Mouse (Mus musculus) heart, adult 18-20 months (tissue): ENCODE measurements at regions not wholly inside any gene's neighbourhood (a gene's known extent, or its start where the extent isn't known, plus 50 kb on each side); places are given as distances from the start of the nearest gene placed in this dataset.
A peak's percentile ranks its signal among the peaks of the same experiment; 100 is the strongest.

Source experiments
- DNase-seq, 2 experiments: peaks; one replicate each; pipeline ENCODE4 v3.0.0; 2021 to 2022; ENCODE audit warnings: mixed read lengths in 1 of 2

DNA sequence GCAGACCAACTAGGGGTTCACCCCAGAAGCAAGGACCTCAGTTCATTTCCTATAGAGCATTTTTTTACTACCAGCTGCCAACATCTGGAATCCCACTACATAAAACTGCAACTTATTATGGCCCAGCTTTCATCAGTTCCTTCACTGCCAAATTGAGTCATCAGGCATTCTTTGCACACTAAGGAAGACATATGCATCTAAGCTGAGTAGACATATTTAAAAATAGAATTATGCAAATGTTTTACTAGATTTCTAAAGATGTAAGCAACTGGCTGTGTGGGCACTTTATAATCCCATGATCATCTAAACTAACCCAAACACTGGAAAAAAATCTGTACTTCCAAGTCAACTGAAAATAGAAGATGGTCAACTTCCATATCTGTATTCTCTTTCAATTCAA lies 415.9 kb upstream of the Rarb start:
- DNase-seq: no peak

DNA sequence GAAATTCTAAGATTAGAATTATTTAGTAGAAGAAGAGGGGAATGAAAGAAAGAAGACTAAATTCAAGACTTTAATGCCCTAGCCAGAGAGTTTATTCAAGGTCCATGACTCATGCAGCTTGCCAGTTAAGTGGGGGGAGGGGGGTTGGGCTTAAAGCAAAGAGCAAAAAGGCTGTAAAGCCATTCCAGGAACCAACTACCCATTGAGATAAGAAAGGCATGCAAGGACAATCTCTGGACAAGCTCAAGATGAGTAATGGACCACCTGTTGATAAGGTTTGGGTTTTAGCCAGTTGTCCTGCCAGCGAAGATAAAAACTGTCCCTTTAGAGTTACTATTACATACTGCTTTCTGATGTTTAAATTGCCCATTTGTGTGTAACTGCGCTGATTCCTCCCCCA lies 392.5 kb upstream of the Rarb start:
- DNase-seq: no peak

DNA sequence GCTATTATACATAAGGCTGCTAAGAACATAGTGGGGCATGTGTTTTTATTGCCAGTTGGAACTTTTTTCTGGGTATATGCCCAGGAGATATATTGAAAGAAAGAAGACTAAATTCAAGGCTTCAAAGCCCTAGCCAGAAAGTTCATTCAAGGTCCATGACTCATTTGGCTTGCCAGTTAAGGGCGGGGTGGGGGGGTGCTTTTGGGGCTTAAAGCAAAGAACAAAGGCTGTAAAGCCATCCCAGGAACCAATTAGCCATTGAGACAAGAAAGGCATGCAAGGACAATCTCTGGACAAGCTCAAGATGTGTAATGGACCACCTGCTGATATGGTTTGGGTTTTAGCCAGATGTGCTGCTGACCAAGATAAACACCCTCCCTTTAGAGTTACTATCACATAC lies 386.7 kb upstream of the Rarb start:
- no peak for DNase-seq

DNA sequence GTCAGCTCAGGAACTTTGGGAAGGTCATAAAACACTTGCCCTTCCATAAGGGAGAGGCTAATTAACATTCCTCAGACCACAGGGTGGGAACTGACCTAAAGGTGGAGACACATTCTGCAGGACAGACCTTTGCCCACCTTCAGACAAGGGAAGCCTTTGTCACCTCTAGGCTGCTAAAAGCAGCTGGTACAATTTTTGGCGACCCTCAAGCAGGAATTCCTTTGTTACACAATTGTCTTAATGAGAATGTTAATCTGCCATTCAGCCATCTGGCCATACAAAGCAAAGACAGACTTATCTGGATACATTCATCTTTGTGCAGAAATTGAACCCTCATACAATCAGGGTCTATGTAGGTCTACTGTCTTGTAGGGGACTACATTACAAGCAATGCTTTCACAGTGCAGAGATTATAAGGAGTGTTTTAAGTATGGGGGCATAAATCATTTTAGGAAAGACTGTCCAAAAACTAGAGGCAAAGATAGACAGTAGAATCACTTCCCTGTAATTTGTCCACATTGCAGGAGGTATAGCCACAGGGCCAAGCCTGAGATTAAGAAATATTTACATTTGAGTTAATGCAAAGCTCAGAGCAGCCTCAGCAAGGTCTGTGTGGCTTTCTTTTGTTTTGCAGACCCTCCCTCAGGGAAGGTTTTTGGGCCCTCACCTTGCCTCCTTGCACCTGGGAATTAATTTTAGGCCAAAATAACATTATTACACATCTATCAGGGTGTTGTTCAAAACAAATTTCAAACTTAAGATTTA lies 384.5 kb upstream of the Rarb start:
- no peak for DNase-seq

DNA sequence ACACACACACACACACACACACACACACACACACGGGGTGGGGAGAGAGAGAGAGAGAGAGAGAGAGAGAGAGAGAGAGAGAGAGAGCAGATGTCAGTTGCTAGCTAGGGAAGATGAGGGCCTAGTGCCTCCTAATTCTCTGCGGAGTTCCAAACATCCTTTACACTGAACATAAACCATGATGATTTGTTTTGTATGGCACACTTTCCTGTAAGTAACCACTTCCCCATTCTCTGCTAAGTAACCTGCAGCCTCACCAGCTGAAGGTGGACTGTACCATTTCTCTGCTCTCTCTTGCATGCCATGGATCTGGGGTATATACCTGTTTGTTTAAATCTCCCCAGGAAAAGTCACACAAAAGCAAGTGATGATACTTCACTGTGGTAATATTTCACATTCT lies 374.0 kb upstream of the Rarb start:
- DNase-seq: no peak

DNA sequence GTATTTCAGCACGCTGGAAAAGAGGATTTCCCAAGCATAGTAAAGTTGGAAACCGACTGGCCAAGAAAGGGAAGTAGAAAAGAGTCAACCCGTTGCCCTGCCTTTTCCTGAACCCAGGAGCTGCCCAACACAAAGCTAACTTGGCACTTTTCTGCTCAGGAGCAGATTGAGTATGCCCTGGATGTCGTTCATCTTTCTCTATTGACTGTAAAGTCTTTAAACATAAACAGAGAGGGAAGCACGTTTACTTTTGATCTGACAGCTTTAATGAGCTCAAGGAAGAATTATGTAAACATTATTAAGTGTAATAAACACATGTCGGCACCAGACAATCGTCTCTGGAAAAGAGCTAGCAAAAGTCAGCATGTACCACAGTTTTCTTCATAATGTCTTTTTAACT lies 354.3 kb upstream of the Rarb start:
- DNase-seq: no peak

DNA sequence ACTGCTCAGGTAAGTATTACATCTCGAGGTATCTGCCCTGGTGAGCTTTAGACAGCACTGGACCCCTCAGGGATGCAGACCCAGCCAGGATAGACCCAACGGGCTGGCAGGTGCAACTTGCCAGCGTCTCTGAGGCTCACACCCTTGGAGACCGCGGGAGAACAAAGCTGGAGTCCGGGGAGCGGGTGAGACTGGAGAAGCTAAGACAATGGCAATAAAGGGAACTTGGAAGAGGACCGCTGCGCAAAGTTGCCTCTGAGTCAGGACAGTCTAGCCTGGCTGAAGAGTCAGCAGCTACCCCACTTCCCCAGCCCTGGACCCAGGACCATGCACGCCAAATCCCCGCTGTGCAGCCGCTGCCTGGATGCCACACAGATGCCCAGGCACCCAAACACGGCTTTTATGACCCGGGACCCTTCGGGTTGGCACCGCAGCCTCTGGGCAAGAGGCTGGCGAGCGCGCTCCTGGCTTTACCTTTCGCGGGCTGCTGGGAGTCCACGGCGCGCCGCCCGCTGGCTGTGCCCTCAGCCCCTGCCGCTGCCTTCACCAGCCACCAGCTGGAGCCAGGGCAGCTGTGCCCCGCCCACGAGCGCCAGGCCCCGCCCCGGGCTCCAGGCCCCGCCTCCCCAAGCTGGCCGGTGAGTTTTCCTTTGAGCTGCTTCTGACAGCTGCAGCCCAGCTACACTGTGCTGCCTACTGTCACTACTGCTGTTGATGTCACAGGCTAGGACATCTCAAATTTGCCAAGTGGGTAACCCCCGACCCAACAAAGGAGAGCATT lies 353.6 kb upstream of the Rarb start:
- DNase-seq: peak; percentile 31 to 38

DNA sequence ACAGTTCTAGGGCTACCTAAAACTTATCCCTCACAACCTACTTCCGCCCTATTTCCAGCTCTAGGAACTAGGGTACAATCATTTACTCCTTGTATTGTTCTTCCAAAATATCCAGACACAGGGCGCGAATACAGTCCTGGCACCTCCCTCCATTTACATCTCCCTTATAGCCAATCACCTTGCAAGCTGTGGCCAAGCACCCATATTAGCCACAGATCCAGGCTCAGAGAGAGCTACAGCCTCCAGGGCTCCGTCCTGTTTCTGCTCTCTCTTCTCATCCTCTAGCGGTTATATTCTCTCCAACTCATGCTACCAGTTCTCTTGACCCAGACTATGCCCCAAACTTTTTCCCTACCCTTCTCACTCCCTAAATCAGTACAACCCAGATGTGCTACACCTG lies 352.9 kb upstream of the Rarb start:
- no peak for DNase-seq

DNA sequence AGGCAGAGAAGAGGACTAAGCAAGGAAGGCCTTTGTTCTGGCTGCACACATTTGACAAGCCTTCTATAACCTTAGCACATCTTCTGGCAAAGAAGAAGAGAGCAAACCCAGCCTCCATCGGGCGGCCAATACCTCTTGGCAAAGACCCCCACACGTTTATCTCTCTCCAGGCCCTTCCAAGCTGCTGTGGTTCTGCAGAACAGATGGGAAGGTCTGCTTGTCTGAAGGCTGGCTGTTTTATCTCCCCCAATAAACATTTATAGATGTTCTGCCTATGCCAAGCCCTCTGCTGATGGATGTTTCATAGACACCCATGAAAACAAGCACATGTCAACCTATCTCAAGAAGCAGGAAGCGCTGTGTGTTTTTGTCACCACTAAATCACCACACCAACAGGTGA lies 339.4 kb upstream of the Rarb start:
- DNase-seq: no peak

DNA sequence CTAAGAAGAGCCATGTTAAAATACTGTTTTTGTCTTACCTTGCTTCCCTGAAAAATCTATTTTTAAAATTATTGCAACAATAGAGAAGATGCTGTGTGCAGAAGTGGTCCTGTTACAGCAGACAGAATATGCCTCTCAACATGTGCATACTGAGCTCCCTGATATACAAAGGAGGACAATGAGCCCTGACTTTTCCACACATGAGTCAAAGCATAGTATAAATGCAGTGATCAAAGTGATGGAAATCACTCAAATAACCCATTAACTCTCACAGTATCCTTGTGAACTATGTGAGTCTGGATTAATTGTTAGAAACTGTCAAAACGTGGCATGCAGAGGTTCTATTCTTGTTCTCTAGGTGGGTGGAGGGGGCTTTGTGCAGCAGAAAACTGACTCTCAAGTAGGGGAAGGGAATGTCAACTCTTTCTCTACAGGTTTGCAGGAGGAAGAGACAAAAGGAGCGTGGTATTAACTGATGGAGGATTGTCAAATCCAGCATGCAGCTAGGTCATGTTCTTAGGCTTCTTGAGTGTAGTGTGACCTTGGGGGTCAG lies 337.5 kb upstream of the Rarb start:
- no peak for DNase-seq

DNA sequence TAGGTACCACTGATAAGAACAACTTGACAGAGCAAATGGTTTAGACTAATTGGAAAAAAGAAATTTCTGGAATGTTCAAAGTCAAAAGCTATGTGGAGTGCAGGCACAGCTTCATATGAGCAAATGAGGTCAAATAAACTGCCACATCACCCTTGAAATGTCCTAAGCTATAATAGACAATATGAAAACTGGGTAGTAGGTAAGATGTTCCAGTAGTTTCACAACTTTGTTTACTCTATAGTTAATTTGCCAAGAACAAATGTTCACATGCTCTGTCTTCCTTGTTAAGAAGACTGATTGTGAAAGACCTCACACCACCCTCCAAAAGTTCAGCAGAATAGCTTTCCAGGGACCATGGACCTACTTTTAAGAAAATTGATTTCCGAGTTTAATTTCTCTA lies 301.7 kb upstream of the Rarb start:
- no peak for DNase-seq

DNA sequence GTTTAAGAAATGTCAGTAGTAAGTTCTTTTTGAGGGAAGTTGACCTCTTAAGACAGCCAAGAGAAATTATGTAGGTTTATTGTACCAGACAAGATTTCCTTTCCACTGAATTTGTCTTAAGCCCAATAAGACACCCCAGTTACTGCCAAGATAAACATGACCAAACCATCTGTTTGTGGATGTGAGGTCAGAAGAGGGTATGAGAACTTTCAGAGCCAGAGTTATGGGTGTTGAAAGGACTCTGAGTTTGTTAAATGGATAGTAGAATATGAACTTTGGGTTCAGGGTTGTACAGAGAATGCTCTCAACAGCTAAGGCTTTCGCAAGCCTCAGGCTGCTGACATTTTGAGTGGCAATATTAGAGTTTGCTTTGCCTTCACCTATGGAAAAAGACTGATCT lies 287.7 kb upstream of the Rarb start:
- DNase-seq: peak in 1 of 2 experiments; percentile 0

DNA sequence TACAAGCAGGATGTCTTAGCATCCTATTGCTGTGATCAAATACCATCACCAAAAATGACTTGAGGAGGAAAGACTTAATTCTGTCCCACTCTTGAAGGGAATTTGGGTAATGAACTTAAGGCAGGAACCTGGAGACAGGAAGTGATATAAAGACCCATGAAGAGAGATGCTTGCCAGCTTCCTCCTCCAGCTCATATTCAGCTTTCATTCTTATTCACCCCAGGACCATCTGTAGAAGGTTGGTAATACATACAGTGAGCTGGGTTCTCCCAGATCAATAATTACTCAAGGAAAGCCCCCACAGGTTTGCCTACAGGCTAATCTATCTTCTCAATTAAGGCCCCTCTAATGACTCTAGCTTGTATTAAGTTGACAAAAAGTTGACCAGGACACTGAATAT lies 283.5 kb upstream of the Rarb start:
- no peak for DNase-seq

DNA sequence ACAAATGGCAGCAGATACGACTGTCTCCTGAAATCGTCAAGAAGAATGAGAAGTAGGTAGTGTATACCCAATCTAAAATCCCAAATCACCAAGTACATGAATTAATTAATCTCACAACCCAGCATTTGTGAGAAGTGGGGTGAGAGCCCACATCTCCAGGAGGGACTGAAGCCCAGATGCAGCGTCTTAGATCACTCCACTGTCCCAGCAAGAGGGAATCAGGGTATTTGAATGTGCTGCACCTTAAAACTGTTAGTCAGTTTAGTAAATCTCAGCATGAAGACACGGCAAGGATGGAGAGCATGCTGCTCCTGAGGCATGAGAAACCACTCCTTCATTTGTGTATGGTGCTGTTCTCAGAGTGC lies 271.6 kb upstream of the Rarb start:
- DNase-seq: no peak

DNA sequence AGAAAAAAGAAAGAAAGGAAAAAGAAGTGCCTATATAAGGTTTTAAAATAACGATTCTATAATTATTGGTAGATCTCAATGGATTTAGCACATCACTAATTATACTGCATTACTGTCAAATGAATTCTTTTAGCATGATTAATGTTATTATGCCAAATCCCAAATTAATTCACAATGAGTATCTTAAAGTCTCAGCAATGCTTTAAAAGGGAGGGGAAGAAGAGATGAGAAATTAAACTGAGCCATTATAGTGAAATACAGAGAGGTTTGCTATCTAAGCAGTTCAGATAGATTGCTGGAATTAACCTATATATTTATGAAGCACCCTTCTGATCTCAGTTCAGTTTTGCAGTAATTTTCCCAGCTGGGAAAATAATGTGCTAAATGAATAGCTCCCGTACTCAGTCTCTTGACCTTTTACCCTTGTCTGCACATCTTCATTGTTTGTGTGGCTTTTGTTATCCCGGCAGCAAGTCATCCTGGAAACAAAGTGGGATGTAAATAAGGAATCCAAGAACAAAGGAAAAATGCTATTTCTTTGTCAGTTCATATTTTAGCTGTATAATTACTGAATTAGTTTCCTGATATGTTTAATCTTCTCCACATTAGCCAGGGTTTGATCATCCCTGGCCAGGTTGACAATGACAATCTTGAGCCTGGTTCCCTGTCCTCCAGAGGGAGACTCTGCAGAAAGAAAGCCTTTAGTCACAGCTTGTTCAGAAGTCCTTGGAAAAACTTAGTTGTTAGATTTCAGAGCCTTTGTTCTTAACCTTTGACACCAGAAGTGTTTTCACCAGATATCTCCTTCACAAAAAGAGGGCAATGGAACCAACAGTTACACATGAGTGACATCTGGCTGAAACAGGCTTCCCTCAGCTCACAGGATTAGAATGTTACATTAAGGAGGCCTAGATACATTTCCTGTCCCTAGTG lies 270.9 kb upstream of the Rarb start:
- no peak for DNase-seq

DNA sequence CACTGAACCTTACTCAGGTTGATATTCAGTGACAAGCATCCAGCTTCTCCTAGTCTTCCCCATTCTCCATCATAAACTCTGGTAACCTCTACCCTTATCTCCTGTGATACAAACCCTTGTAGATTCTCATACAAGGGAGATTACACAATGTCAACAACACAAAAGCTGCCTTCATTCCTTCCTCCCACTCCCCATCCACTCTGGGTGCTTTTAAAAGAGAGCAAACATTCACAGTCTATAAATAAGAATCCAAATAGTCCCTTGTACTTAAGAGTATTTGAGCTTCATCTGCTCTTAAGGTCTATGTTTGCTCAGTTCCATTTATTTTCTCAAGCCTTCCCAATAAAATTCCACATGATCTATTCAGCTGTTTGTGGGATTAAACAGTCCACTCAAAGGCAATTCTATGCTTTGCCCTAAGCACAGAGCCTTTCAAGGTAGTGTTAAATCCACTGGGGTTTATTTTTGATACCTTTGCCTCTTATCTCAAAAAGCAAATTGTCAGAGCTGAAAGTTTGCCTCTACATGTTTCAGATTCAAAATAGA lies 270.2 kb upstream of the Rarb start:
- DNase-seq: no peak

DNA sequence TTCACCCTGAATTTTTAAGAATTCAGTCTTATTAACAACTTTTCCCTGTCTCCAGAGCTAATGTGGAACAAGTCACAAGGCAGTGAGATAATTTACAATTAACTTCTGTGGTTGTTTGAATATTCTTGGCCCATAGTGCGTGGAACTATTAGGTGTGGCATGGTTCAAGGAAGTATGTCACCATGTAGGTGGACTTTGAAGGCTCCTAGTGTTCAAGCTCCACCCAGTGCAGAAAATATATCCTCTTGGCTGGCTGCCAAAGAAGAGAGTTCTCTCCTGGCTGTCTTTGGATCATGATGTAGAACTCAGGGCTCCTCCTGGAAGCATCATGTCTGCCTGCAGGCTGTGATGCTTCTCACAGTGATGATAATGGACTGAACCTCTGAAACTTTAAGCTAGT lies 268.9 kb upstream of the Rarb start:
- no peak for DNase-seq

DNA sequence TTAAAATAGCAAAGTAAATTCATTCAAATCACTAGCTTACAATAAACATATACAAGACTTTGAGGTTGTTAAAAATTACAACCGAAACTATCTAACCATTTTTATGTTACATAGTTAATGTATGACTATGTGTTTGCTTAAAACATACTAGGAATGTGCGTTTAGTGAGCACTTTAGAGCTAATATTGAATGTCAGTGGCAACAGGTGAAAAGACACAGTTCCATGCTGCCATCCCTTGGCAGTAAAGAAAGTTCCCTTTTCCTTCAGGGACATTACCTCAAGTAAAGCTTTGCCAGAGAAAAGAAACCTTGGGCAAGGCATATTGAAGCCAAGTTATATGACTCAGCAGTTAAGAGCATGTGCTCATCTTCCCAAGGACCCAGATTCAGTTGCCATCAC lies 265.0 kb upstream of the Rarb start:
- no peak for DNase-seq

DNA sequence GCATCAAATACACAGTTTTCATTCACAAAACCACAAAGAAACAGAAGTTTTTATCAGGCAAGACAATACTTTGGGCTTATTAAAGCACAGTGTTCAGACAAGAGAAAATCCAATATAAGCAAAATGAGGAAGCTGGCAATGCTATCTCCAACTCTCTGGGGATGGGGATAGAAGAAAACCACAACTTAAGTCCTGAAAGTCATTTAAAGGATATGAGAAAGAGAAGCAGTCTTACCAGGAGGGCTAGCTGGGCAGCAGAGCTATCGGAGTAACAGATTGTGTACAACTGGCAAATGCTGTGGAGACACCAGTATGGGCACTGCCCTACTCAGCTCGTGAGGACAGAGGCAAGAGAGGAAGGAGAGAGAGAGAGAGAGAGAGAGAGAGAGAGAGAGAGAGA lies 262.9 kb upstream of the Rarb start:
- no peak for DNase-seq

DNA sequence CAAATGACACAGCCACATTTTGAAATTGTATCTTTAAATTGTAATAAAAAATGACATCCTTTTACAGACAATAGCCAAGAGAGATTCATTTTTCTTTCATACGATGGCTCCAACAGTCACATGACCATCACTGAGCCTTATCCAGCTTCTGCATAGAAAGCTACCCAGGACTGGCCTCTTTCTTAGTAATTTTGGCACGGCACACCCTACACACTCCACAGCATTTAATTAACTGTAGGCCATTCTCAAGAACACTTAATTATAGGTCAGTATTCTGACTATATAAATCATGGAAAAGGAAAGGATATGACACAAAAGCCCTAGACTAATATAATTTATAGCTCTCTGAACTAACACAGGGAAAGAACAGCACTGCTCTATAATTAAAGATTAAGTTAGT lies 260.6 kb upstream of the Rarb start:
- no peak for DNase-seq

DNA sequence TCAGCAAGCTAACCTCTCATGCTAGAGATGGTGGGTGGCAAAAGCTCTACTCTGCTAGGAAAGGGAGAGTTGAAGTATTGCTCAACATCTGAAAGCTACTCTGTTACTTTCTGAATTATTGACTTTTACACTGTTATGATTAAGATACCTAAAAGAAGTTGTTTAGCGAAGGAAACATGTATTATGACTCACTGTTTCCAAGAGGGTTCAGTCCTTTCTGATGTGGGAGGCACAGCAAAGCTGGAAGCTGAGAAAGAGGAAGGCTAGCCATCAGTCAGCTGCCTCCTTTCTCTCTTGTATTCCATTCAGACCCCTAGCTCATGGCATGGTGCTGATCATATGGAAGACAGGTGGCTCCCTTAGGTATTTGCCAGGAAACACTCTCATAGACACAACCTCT lies 242.4 kb upstream of the Rarb start:
- no peak for DNase-seq

DNA sequence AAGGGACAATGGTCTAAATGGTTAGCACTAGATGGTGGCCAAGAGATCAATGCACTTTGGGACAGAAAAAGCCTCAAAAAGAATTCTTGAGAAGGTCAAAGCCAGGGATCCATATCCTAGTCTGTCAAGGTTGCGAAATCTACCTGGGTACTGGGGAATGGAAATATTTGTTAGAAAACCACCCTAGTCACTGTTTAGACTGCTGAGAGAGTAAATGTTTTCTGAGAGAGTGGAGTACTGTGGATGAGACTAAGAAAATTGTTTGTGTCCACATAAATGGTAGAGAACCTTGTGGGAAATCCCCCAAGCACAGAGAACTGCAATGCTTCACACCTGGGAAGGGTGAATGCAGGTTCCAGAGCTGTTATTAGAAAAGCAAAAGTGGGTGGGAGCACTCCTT lies 239.5 kb upstream of the Rarb start:
- DNase-seq: no peak
